Mouse (Mus musculus) intestine, postnatal 0 days (tissue): ENCODE data around the gene Tesk1. TPM values are rescaled to one million over a fixed set of nuclear protein-coding genes. Genes with fewer than 3 reads are reported as not detected.

Experiments
- ATAC-seq: fragments of 200-750 bp; cut with Nextera tagmentation; 2 replicates; pipeline ENCODE4 v1.8.0; 2017; ENCODE audit warnings: mild to moderate bottlenecking, moderate TSS enrichment, moderate library complexity
- H3K27ac ChIP-seq: fragments of 300-500 bp; sonication (generic); 2 replicates; pipeline ENCODE4 v1.5.1; 2014; ENCODE audit warnings: mild to moderate bottlenecking, low read depth, low read length, moderate library complexity
- H3K27me3 ChIP-seq: fragments of 300-500 bp; sonication (generic); replicated peaks from 2 replicates; pipeline ENCODE4 v1.6.1; 2014; ENCODE audit warnings: low read length, mixed read lengths; ENCODE audit not compliant: control insufficient read depth, insufficient read depth
- H3K36me3 ChIP-seq: fragments of 300-500 bp; sonication (generic); 2 replicates; pipeline ENCODE4 v1.6.1; 2014; ENCODE audit warnings: mild to moderate bottlenecking, moderate library complexity; ENCODE audit not compliant: control insufficient read depth, insufficient read depth
- H3K4me1 ChIP-seq: fragments of 300-500 bp; sonication (generic); replicated peaks from 2 replicates; pipeline ENCODE4 v1.6.1; 2014; ENCODE audit warnings: antibody characterized with exemption, low read length, mixed read lengths; ENCODE audit not compliant: control insufficient read depth, insufficient read depth
- H3K4me2 ChIP-seq: fragments of 300-500 bp; sonication (generic); replicated peaks from 2 replicates; pipeline ENCODE4 v1.6.1; 2014; ENCODE audit warnings: low read depth, mild to moderate bottlenecking, moderate library complexity
- H3K4me3 ChIP-seq: fragments of 300-500 bp; sonication (generic); 2 replicates; pipeline ENCODE4 v1.5.1; 2014; ENCODE audit warnings: low read depth, low read length
- H3K9ac ChIP-seq: fragments of 300-500 bp; sonication (generic); 2 replicates; pipeline ENCODE4 v1.6.1; 2014; ENCODE audit warnings: mild to moderate bottlenecking, low read depth, low read length
- H3K9me3 ChIP-seq: fragments of 300-500 bp; sonication (generic); 2 replicates; pipeline ENCODE4 v1.6.1; 2016; ENCODE audit warnings: mixed run types; ENCODE audit not compliant: control insufficient read depth
- CTCF ChIP-seq: sonication (generic); IDR thresholded peaks from 2 replicates; pipeline ENCODE4 v1.5.1; 2016; ENCODE audit warnings: low read depth, mild to moderate bottlenecking, control low read depth, antibody characterized with exemption, moderate library complexity
- WGBS: fragments of 180-500 bp; shearing (Covaris S2); extraction: QIAGEN DNeasy Blood & Tissue Kit; methylation state at CpG from one replicate; pipeline ENCODE4 v1.1.7; 2014; 5-methylcytosine and 5-hydroxymethylcytosine counted together
- polyA plus RNA-seq: library from polyadenylated mRNA; unstranded; fragments of >200 nt; fragmentation: Nextera tagmentation; extraction: Ambion mirVana; gene quantifications from 2 replicates; pipeline ENCODE4 v1.2.1, GENCODE M21; 2015

Gene Tesk1
- polyA plus RNA-seq, 1 experiment from 2014 or later: 4.6 TPM

- Histone ChIP-seq H3K4me1 (no peaks in the 10 kb centered on the region; the same call in 1 of the 2 replicates), H3K4me2 (no peak overlapping the region), H3K9ac (no peak overlapping the region), H3K4me3 (no peak overlapping the region), H3K9me3 (no peaks in the 10 kb centered on the region), H3K27ac (no peak overlapping the region), H3K36me3 (no peaks in the 10 kb centered on the region), H3K27me3 (peaks cover 26% of the 10 kb centered on the region)
- WGBS: 36% methylated on average over 4 of the region's 4 CpGs
- no peak for ATAC-seq
- TF ChIP-seq CTCF: no peak
Measured at GRCm38 (mm10) chr4:43456470-43456869, 14.7 kb downstream of the Tesk1 start.

- Histone ChIP-seq H3K4me1 (no peaks in the 10 kb centered on the region; the same call in 1 of the 2 replicates), H3K36me3 (no peaks in the 10 kb centered on the region), H3K4me2 (no peak overlapping the region), H3K27me3 (peaks cover 26% of the 10 kb centered on the region), H3K27ac (no peak overlapping the region), H3K9me3 (no peaks in the 10 kb centered on the region), H3K4me3 (no peak overlapping the region), H3K9ac (no peak overlapping the region)
- TF ChIP-seq CTCF: no peak
- no peak for ATAC-seq
- 28% methylated on average over 8 of the region's 8 CpGs for whole genome bisulfite sequencing
Measured at GRCm38 (mm10) chr4:43457124-43457523, 15.4 kb downstream of the Tesk1 start.

DNA sequence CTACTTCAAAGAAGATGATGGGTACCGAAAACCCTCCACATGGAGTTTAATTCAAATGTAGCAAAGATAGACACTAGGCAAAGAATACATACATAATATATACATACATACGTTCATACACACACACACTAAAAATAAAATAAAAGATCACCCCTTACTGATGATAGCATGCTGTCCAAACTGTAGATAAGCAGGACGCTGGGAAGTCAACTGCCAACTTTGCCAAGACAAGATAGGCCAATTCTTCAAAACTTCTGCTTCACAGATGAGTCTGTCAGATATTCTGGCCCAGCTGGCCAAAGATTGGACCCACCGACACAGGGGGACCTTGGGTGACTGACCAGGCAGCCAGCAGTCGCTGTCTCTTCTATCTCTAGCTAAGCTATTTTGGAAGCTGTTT lies 21.4 kb downstream of the Tesk1 start:
- TF ChIP-seq CTCF: no peak
- H3K4me2 ChIP-seq: no peak overlapping the region
- ATAC-seq: no peak

DNA sequence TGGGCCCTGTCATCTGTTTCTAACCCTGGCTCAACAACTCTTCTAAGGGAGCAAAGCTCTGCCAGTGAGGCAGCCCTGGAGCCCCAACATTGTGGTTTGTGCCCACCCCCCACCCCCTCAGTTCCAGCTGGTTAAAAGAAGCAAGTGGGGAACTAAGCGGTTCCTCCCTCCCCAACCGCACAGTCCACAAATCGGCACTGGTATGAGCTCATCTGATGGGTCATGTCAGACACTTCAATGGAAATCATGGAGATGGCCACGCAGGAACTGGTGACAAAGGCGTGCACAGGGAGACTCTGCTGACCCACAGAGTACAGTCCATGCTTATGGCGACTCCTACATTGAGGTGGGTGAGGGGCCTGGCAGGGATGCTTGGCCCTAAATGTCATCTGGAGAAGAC lies 24.2 kb downstream of the Tesk1 start:
- Histone ChIP-seq H3K9ac (no peak overlapping the region), H3K36me3 (no peaks in the 10 kb centered on the region), H3K4me2 (no peak overlapping the region), H3K9me3 (no peaks in the 10 kb centered on the region), H3K4me3 (no peak overlapping the region), H3K27me3 (no peaks in the 10 kb centered on the region), H3K4me1 (no peaks in the 10 kb centered on the region), H3K27ac (no peak overlapping the region)
- no peak for TF ChIP-seq CTCF
- WGBS: 88% methylated on average over 6 of the region's 6 CpGs
- no peak for ATAC-seq

More for the DNA sequence above, 21.4 kb downstream of the Tesk1 start:
- Histone ChIP-seq H3K4me1 (no peaks in the 10 kb centered on the region), H3K27ac (no peak overlapping the region), H3K9ac (no peak overlapping the region), H3K27me3 (no peaks in the 10 kb centered on the region), H3K36me3 (no peaks in the 10 kb centered on the region), H3K9me3 (no peaks in the 10 kb centered on the region), H3K4me3 (no peak overlapping the region)
- WGBS: 91% methylated on average over 5 of the region's 5 CpGs

GRCm38 (mm10) chr4:43466872-43467271 lies 25.1 kb downstream of the Tesk1 start:
- H3K9me3 ChIP-seq: no peaks in the 10 kb centered on the region
- H3K4me3 ChIP-seq: no peak overlapping the region
- no peak overlapping the region for H3K9ac ChIP-seq
- no peak overlapping the region for H3K27ac ChIP-seq
- H3K27me3 ChIP-seq: no peaks in the 10 kb centered on the region
- H3K4me2 ChIP-seq: no peak overlapping the region
- no peaks in the 10 kb centered on the region for H3K36me3 ChIP-seq
- no peak for TF ChIP-seq CTCF
- WGBS: 81% methylated on average over 7 of the region's 7 CpGs
- H3K4me1 ChIP-seq: no peaks in the 10 kb centered on the region
- no peak for ATAC-seq

GRCm38 (mm10) chr4:43470301-43470700 lies 28.6 kb downstream of the Tesk1 start:
- Histone ChIP-seq H3K4me2 (no peak overlapping the region), H3K27me3 (no peaks in the 10 kb centered on the region), H3K9me3 (no peaks in the 10 kb centered on the region), H3K9ac (no peak overlapping the region), H3K36me3 (no peaks in the 10 kb centered on the region), H3K4me1 (no peaks in the 10 kb centered on the region), H3K4me3 (no peak overlapping the region), H3K27ac (no peak overlapping the region)
- 91% methylated on average over 10 of the region's 10 CpGs for WGBS
- TF ChIP-seq CTCF: no peak
- no peak for ATAC-seq

DNA sequence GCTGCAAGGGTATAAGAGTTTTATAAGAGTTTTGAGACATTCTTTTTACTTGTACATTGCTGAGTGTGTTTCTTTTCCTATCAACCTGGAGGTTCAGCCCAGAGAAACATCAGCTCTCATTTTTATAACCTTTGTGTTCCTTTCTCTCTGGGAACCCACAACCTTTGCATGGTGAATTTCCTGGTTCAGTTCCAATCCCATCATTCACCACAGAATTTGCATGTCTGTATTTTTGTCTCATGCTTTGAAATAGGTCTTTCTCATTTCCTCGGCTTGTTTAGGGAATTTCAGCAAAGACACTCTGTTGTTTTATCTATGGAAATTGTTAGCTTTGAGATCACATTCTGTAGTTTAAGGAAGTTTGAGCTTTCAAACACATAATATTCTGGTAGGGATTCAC lies 31.9 kb downstream of the Tesk1 start:
- Histone ChIP-seq H3K9ac (no peak overlapping the region), H3K9me3 (no peaks in the 10 kb centered on the region), H3K4me2 (no peak overlapping the region), H3K4me1 (peaks cover 3% of the 10 kb centered on the region; the same call in 1 of the 2 replicates), H3K27me3 (no peaks in the 10 kb centered on the region), H3K4me3 (no peak overlapping the region), H3K27ac (no peak overlapping the region), H3K36me3 (no peaks in the 10 kb centered on the region)
- TF ChIP-seq CTCF: no peak
- ATAC-seq: no peak
- 74% methylated on average over 1 of the region's 1 CpGs for WGBS
